Mouse (Mus musculus) mesoderm, embryonic 11.5 days (tissue): ENCODE results near the gene Afm.

Source experiments
- DNase-seq: peaks from one replicate; pipeline ENCODE4 v3.0.0-alpha.2; 2012; ENCODE audit warnings: low read depth, low spot score

Afm gene

GRCm38 (mm10) chr5:90556052-90556451, 37.3 kb downstream of the Afm start:
- no peak for DNase-seq

- DNase-seq, result no peak
Measured at GRCm38 (mm10) chr5:90560743-90561142, 42.0 kb downstream of the Afm start, which contains the start of gene 5830473C10Rik. 5830473C10Rik (plus strand) TSS chr5:90561107.

DNA sequence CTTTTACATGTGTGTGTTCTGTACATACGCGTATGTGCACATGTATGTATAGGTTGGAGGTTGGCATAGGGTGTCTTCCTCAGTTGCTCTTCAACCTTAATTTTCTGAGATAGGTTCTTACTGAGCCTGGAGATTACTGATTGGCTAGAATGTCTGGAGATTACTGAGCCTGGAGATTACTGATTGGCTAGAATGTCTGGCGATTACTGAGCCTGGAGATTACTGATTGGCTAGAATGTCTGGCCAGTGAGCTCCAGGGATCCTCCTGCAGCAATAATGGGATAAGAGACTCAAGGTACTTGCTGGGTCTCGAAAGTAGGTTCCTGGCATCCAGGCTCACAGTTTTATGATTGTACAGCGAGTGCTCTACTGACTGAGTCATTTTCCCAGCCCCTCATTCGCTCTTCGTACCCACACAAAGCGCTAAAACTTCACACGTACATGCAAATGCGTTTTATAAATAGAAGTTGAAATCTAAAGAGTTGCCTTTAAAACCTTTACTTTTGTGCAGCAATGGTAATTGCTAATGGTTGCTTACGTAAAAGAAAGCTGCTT, 43.1 kb downstream of the Afm start:
- no peak for DNase-seq

- no peak for DNase-seq
Measured at GRCm38 (mm10) chr5:90562880-90563279, 44.1 kb downstream of the Afm start.

DNA sequence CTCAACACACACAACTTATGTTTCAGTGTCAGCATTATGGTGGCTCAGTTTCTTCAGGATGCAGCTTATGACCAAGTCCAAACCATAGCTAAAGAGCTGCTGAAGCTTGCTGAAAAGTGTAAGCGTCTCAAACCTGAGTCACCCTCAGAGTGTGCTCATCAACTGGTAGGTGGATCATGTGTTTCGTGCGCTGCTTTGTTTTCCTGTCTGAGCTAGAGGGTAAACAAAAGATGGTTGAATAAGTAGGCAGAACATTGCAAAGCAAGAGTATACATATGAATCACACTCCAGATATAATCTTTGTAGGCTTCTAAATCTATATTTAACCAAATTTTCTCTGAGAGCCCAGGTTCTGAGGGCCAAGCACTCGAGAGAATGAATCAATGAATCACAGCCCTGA, 45.4 kb downstream of the Afm start:
- DNase-seq, result no peak

GRCm38 (mm10) chr5:90565205-90565604, 46.5 kb downstream of the Afm start:
- DNase-seq, result no peak

GRCm38 (mm10) chr5:90567788-90568187, 49.1 kb downstream of the Afm start:
- DNase-seq, result no peak

DNA sequence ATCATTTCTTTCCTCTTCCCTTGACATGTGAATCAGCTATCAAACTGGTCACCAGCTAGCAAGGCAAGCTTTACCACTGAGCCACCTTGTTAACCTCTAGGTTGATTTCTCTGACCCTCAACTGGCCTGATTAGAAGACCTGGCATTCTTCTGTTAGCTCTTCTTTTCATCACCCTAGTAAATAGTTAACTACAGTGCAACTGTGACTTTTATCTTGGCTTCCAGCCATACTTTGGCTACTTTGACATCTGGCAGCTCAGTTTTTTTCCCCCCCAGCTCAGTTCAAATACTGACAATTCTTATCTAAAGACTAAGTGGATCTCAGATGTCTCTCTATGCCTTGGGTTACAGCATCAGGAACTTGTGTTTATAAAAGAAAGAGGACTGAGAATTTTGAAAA, 49.6 kb downstream of the Afm start:
- DNase-seq, result no peak

GRCm38 (mm10) chr5:90571216-90571615, 52.5 kb downstream of the Afm start:
- no peak for DNase-seq

- no peak for DNase-seq
Measured at GRCm38 (mm10) chr5:90577751-90578150, 59.0 kb downstream of the Afm start.

DNA sequence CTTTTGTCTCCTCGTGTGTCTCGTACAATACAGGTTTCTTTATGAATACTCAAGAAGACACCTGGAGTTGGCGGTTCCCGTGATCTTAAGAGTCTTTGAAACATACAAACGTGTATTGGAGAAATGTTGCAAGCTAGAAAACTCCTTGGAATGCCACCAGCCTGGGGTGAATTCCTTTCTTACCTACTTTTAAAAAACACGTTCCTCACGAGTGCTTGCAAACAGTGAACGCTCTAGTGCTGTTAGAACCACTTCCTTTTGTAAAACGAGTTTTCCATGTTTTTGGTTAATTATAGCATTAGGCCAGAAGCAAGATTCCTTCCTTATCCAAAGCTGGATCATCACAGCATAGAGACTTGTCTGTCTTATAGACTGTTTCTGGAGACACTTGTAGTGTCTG, 60.8 kb downstream of the Afm start:
- no peak for DNase-seq

DNA sequence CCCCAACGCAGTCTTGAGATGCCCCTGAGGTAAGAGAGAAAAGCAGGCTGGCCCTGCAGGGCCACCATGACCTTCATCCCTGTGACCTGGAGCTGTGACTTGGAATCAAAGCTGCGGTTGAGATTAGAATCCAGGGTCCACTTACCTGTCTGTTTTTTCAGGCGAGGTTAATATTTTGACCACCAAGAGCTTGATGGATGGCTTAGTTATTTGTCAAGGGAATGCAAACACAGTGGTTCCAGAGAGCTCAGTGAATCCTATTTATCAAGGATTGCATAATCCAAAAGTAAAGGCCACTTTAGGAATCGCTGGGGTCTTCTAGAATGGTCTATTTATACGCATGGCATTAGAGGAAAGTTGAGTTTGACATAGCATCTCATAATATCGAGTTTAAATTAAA, 63.4 kb downstream of the Afm start:
- DNase-seq, result no peak

DNA sequence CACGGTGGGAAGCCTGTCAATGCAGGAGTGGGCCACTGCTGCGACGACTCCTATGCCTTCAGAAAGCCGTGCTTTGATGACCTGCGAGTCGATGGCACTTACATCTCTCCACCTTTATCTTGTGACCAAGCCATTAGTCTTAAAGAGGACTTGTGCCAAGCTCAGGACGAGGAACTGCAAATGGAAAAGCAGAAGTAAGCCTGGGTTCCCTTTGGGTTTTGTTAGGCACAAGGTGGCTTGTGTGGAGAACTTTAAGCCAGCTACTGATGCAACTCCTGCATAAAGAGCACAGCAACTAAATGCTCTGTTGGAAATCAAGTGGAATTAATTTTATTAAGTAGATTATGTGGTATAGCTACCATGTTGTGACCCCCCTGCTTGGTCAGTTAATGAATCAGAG, 66.1 kb downstream of the Afm start:
- no peak for DNase-seq

DNA sequence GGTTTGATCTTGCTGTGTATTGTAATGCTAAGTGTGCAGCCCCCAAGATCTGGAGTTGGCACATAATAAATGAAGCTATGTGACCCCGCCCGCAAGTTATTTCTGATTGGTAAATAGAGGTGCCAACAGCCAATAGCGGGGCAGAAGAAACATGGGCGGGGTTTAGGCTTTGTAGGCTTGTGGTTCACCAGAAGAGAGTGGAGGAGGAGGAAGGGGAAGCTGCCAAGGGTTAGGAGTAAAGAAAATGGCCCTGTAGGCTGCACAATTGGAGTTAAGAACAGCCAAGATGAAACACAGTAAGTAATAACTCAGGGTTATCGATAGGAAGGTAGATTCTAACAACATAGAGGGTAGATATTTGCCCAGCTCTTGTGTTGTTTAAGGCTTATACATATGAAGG, 67.8 kb downstream of the Afm start:
- no peak for DNase-seq

DNA sequence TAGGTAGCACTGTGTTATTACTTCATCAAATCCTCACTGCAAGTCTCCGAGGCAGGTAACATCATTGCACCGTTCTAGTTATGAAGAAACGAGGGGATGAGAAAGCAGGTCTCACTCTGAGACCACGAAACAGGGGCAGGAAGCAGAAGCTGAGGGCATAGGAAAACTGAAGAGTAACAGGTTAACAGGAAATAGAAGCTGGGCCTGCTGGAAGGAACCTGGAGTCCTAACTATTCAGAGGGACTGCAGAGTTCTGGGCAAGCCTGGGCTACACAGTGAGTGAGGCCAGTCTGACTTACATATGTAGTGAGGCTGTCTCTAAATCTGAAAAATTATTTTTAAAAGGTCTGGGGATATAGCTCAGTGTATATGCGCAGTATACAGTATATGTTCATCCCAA, 69.4 kb downstream of the Afm start:
- DNase-seq, result no peak

GRCm38 (mm10) chr5:90588708-90589595, 70.2 kb downstream of the Afm start:
- peak; percentile 85 for DNase-seq

GRCm38 (mm10) chr5:90590676-90591075, 71.9 kb downstream of the Afm start:
- no peak for DNase-seq

DNA sequence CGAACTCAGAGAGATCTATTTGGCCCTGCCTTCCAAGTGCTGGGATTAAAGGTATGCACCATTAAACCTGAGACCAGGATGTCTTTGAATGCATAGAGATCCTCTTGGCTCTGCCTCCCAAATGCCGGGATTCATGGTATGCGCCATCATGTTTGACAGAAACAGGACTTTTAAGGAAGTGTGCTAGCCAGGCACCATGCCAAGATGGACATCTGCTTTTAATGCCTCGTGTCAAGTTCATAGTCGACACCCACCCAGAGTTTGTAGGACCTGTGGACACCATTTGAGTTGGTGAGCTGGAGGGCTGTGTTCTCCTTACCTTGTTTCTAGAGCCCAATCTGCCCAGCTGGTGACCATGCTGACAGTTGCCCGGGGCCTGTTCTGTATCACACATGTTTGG, 73.2 kb downstream of the Afm start:
- no peak for DNase-seq

DNA sequence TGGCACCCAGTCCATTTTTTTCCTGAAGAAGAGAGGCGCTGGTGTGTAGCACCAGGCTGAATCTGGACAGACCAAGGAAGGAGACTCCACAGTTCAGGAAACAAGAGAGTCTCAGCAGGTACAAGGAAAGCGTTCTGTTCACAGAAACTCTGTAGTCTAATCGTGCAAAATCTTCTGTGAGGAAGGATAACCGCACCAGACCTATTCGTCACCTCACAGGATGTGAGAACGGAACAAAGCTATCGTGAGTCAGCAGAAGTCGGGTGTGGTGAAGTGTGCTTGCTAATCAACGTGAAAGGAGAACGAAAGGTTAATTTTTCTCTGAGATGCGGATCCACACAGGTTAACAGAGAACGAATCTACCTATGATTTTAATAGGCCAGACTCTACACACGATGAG, 76.2 kb downstream of the Afm start:
- no peak for DNase-seq

GRCm38 (mm10) chr5:90596155-90596554, 77.4 kb downstream of the Afm start:
- DNase-seq, result no peak

DNA sequence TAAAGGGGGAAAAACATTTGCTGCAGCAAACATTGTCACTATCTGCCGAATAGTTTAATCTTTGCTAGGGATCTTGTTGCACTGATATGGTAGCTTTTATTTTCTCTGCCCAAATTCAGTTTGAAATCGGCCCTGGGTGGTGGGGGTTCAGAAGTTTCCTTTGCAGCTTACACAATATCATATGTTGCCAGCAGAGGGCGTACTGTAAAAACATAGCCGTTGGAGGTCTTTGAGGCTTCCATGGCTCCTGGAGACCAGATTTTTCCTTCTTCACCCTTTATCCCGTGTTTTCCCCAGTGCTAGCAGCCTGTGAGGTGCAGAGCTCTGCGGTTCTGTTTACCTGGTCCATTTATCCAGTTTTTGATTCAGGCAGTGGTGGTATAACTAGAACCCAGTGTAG, 82.7 kb downstream of the Afm start:
- DNase-seq, result peak; percentile 72
